ENCODE assay signal across 8 mouse cellular contexts in genomic region chr13:106715771-106716170, GRCm38 (mm10).
A peak's percentile ranks its signal among the peaks of the same experiment; 100 is the strongest.
DNase-seq lines count a peak whose midpoint lies in the region.

No protein-coding gene starts in this region.

- DNase-seq in adrenal gland, postnatal 25 days: peak; percentile 6
- DNase-seq in adrenal gland, adult 8-10 months: no peak
- peak; percentile 29 to 45 for DNase-seq in left cerebral cortex, postnatal 14 days (ENCODE audit: low spot score in 2 of 2)
- no peak for DNase-seq in left cerebral cortex, adult 8-10 months (ENCODE audit: low spot score in 2 of 2)
- DNase-seq in T-cell, adult 2 months (ENCODE audit: low spot score): peak; percentile 11
- DNase-seq in hindlimb bud, embryonic 11.5 days (ENCODE audit: extremely low spot score, low read depth, low spot score): peak; percentile 5
- peak; percentile 43 for DNase-seq in naive thymus-derived CD4-positive, alpha-beta T cell, adult 2 months (ENCODE audit: low read depth)
- no peak for DNase-seq in MN1 (ENCODE audit: low spot score)

- intact Hi-C loops in left cerebral cortex, postnatal 14 days (cut with DNase I): loop anchor here (5.0 kb wide), 1 partner anchor 1273 kb away; the partner anchor contains the start of gene Htr1a

Comparison
In these comparisons a context has a peak if more than half of its experiments do, and no peak if none do; other contexts are left out.
1. DNase-seq: peak in adrenal gland, postnatal 25 days (single experiment), left cerebral cortex, postnatal 14 days (2 of 2), T-cell, adult 2 months (single experiment), hindlimb bud, embryonic 11.5 days (single experiment) and naive thymus-derived CD4-positive, alpha-beta T cell, adult 2 months (single experiment); none in adrenal gland, adult 8-10 months (single experiment), left cerebral cortex, adult 8-10 months (0 of 2) and MN1 (single experiment).